Mouse (Mus musculus): ENCODE results near the gene Asap3.

Asap3 gene

GRCm38 (mm10) chr4:136217063-136217462 lies 10.9 kb downstream of the Asap3 start:
- in situ Hi-C loops (cut with MboI, MseI), result loop anchor here (5.0 kb wide), 1 partner anchor 80 kb away; no protein-coding TSS in a partner anchor

- in situ Hi-C loops (cut with MboI, MseI), result loop anchor here (5.0 kb wide), 1 partner anchor 79 kb away; no protein-coding TSS in a partner anchor
These were observed 12.5 kb downstream of the Asap3 start for GRCm38 (mm10) chr4:136218595-136219214.

- in situ Hi-C loops (cut with MboI, MseI), result no loop called here
These were observed 14.1 kb downstream of the Asap3 start for GRCm38 (mm10) chr4:136220133-136220775.

- in situ Hi-C loops (cut with MboI, MseI), result no loop called here
These were observed 17.5 kb downstream of the Asap3 start for GRCm38 (mm10) chr4:136223549-136224239.

- in situ Hi-C loops (cut with MboI, MseI), result no loop called here
These were observed 18.0 kb downstream of the Asap3 start for GRCm38 (mm10) chr4:136224240-136224559.

- in situ Hi-C loops (cut with MboI, MseI), result no loop called here
These were observed 18.7 kb downstream of the Asap3 start for GRCm38 (mm10) chr4:136224677-136225460.

GRCm38 (mm10) chr4:136227408-136227807 lies 21.2 kb downstream of the Asap3 start:
- in situ Hi-C loops (cut with MboI, MseI), result no loop called here

GRCm38 (mm10) chr4:136228640-136229039 lies 22.5 kb downstream of the Asap3 start:
- in situ Hi-C loops (cut with MboI, MseI), result no loop called here

- in situ Hi-C loops (cut with MboI, MseI), result no loop called here
These were observed 32.5 kb downstream of the Asap3 start for GRCm38 (mm10) chr4:136238669-136239068.

GRCm38 (mm10) chr4:136239111-136239510 lies 32.9 kb downstream of the Asap3 start:
- in situ Hi-C loops (cut with MboI, MseI), result no loop called here

GRCm38 (mm10) chr4:136239622-136240021 lies 33.5 kb downstream of the Asap3 start:
- in situ Hi-C loops (cut with MboI, MseI), result loop anchor here (10.0 kb wide), 1 partner anchor 1945 kb away; no protein-coding TSS in a partner anchor

- in situ Hi-C loops (cut with MboI, MseI), result loop anchor here (10.0 kb wide), 1 partner anchor 1945 kb away; no protein-coding TSS in a partner anchor
These were observed 34.0 kb downstream of the Asap3 start for GRCm38 (mm10) chr4:136240123-136240522.

- in situ Hi-C loops (cut with MboI, MseI), result loop anchor here (10.0 kb wide), 1 partner anchor 1944 kb away; no protein-coding TSS in a partner anchor
These were observed 34.8 kb downstream of the Asap3 start for GRCm38 (mm10) chr4:136240955-136241354.

- in situ Hi-C loops (cut with MboI, MseI), result loop anchor here (10.0 kb wide), 1 partner anchor 1943 kb away; no protein-coding TSS in a partner anchor
These were observed 36.0 kb downstream of the Asap3 start for GRCm38 (mm10) chr4:136242065-136242703.

GRCm38 (mm10) chr4:136242728-136243127 lies 36.6 kb downstream of the Asap3 start:
- in situ Hi-C loops (cut with MboI, MseI), result loop anchor here (10.0 kb wide), 1 partner anchor 1942 kb away; no protein-coding TSS in a partner anchor

- in situ Hi-C loops (cut with MboI, MseI), result loop anchor here (10.0 kb wide), 1 partner anchor 1941 kb away; no protein-coding TSS in a partner anchor
These were observed 38.0 kb downstream of the Asap3 start for GRCm38 (mm10) chr4:136244208-136244607.

GRCm38 (mm10) chr4:136245681-136246080 lies 39.5 kb downstream of the Asap3 start:
- in situ Hi-C loops (cut with MboI, MseI), result loop anchor here (10.0 kb wide), 1 partner anchor 1939 kb away; no protein-coding TSS in a partner anchor

GRCm38 (mm10) chr4:136246568-136246969 lies 40.4 kb downstream of the Asap3 start:
- in situ Hi-C loops (cut with MboI, MseI), result loop anchor here (10.0 kb wide), 1 partner anchor 1938 kb away; no protein-coding TSS in a partner anchor

- in situ Hi-C loops (cut with MboI, MseI), result loop anchor here (10.0 kb wide), 1 partner anchor 1937 kb away; no protein-coding TSS in a partner anchor
These were observed 41.2 kb downstream of the Asap3 start for GRCm38 (mm10) chr4:136247386-136247728.

- in situ Hi-C loops (cut with MboI, MseI), result loop anchor here (10.0 kb wide), 1 partner anchor 1937 kb away; no protein-coding TSS in a partner anchor
These were observed 41.7 kb downstream of the Asap3 start, which contains the start of gene Tcea3 for GRCm38 (mm10) chr4:136247729-136248463. Gene Tcea3, plus strand, starts transcription at chr4:136247729.

All from regulatory T cell (primary cell).